Mouse (Mus musculus): ENCODE results near the gene Armh3.

GRCm38 (mm10) chr19:45917856-45918255, 80.4 kb downstream of the Armh3 start:
- TF ChIP-seq CTCF (IDR thresholded peaks at IDR 0.05; ENCODE audit: extremely low read depth, insufficient read depth, low read length) (no peak), POLR2A (IDR thresholded peaks at IDR 0.05; ENCODE audit: extremely low read depth, insufficient read depth, low read length) (no peak)

Measured in cortical plate, adult 2 months (tissue).